Mouse (Mus musculus) heart, adult 2 months (tissue): ENCODE results near the gene Gm9887. TPM values are rescaled to one million over a fixed set of nuclear protein-coding genes. Genes with fewer than 3 reads are reported as not detected.
"Not testable (repeated sequence)": the region's sequence is repeated elsewhere in the genome, so short reads cannot be mapped to it uniquely, and the experiment has no call there.

Source experiments
- DNase-seq, 2 experiments: peaks; one replicate each; pipeline ENCODE4 v3.0.0; 2021
- H3K27ac ChIP-seq: fragments of 200-600 bp; 2 replicates; pipeline ENCODE4 v1.8.1; 2022
- H3K27me3 ChIP-seq: fragments of 200-500 bp; 2 replicates; pipeline ENCODE4 v1.6.1; 2012; ENCODE audit warnings: mild to moderate bottlenecking, low read length, inconsistent platforms, mixed read lengths; ENCODE audit not compliant: control insufficient read depth, insufficient read depth
- H3K36me3 ChIP-seq: fragments of 200-500 bp; 2 replicates; pipeline ENCODE4 v1.6.1; 2012; ENCODE audit warnings: low read length, inconsistent platforms; ENCODE audit not compliant: control insufficient read depth, insufficient read depth
- H3K4me1 ChIP-seq: fragments of 200-500 bp; 2 replicates; pipeline ENCODE4 v1.6.1; 2011; ENCODE audit warnings: low read length; ENCODE audit not compliant: control insufficient read depth, insufficient read depth
- H3K4me3 ChIP-seq: fragments of 200-600 bp; 2 replicates; pipeline ENCODE4 v1.8.1; 2022
- H3K79me2 ChIP-seq: fragments of 200-500 bp; replicated peaks from 2 replicates; pipeline ENCODE4 v1.6.1; 2012; ENCODE audit warnings: mild to moderate bottlenecking, inconsistent platforms, low read length, moderate library complexity, mixed read lengths; ENCODE audit not compliant: control insufficient read depth, insufficient read depth
- H3K9ac ChIP-seq: fragments of 200-500 bp; 2 replicates; pipeline ENCODE4 v1.6.1; 2012; ENCODE audit warnings: low read depth, mild to moderate bottlenecking, control low read depth, inconsistent platforms, low read length, mixed read lengths
- CTCF ChIP-seq: fragments of 200-600 bp; IDR thresholded peaks from 2 replicates; pipeline ENCODE4 v1.8.1; 2022; ENCODE audit warnings: antibody characterized with exemption, mild to moderate bottlenecking, moderate library complexity
- EP300 ChIP-seq: fragments of 200-500 bp; IDR thresholded peaks from 2 replicates; pipeline ENCODE4 v1.6.1; 2011; ENCODE audit warnings: low read depth, low read length, control low read depth; ENCODE audit not compliant: insufficient read depth
- POLR2A ChIP-seq: fragments of 200-500 bp; IDR thresholded peaks from 2 replicates; pipeline ENCODE4 v1.6.1; 2011; ENCODE audit warnings: mild to moderate bottlenecking, low read depth, low read length, control low read depth; ENCODE audit not compliant: insufficient read depth
- WGBS: fragments of 180-500 bp; shearing (Covaris S2); methylation state at CpG from one replicate; pipeline ENCODE4 v1.1.7; 2018; 5-methylcytosine and 5-hydroxymethylcytosine counted together
- intact Hi-C: fragments of 180-260 bp; cut with DNase I; formaldehyde crosslinking; loops from one replicate; pipeline ENCODE4 v1.15.1; 2025
- polyA plus RNA-seq: library from polyadenylated mRNA; depleted of rRNA; stranded (reverse); fragments of >200 nt; gene quantifications from 2 replicates; pipeline ENCODE4 v1.2.3, GENCODE M21; 2012
- total RNA-seq, 2 experiments: library from RNA; stranded (reverse); gene quantifications; 2 replicates each; pipeline ENCODE4 v1.2.3; 2021

Gm9887 gene
- total and polyA plus RNA-seq, 3 experiments, result 0.39 to 0.84 (median 0.80) TPM

DNA sequence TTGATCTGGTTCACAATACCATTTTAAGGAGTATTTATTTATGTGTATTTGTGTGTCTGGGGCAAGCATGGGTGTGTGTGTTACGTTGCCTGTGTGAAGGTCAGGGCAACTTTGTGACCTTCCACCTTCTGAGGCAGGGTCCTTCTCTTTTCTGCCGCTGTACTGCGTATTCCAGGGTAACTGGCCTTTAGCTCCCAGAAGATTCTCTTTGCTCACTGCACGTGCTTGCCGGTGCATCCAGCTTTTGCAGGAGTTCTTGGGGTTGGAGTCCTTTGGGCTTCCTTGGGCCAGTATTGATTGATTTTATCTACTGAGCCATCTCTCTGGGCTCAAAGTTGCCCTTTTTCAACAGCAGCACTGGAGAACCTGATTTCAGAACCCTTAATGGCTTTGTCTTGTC, 12.3 kb upstream of the Gm9887 start:
- 95% methylated on average over 5 of the region's 5 CpGs for WGBS
- H3K36me3 ChIP-seq, result no peaks in the 10 kb centered on the region
- H3K79me2 ChIP-seq, result no peaks in the 10 kb centered on the region
- intact Hi-C loops, result no loop called here
- H3K27me3 ChIP-seq, result no peaks in the 10 kb centered on the region
- H3K4me1 ChIP-seq, result no peaks in the 10 kb centered on the region
- H3K9ac ChIP-seq, result no peak overlapping the region
- TF ChIP-seq EP300 (no peak), POLR2A (no peak), CTCF (no peak)
- no peak overlapping the region for H3K4me3 ChIP-seq
- no peak overlapping the region for H3K27ac ChIP-seq
- no peak for DNase-seq

DNA sequence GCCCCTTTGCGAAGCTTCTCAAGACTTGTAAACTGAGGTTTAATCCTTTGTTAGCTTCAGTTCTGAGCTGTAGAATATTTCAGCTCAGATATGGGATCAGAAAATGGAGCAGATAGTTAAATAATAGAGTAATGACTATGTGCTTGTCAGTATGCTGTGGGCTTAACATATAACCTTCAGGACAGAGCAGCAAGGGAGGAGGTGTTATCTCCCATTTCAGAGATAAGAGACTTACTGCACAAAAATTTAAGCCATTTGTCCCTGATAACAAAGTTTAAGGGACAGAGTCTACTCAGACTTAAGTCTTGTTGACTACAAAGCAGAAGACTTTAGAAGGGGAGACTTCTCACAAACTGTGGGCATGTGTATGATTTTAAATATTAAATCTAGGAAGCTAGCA, 10.6 kb upstream of the Gm9887 start:
- intact Hi-C loops, result no loop called here
- no peak for TF ChIP-seq CTCF
- TF ChIP-seq EP300, result no peak
- no peak for TF ChIP-seq POLR2A
- peaks cover 8% of the 10 kb centered on the region for H3K36me3 ChIP-seq
- H3K27ac ChIP-seq, result no peak overlapping the region
- no peaks in the 10 kb centered on the region for H3K27me3 ChIP-seq
- 77% methylated on average over 1 of the region's 1 CpGs for WGBS
- H3K4me3 ChIP-seq, result no peak overlapping the region
- DNase-seq, result no peak
- peaks cover 2% of the 10 kb centered on the region for H3K4me1 ChIP-seq
- no peak overlapping the region for H3K9ac ChIP-seq
- H3K79me2 ChIP-seq, result no peaks in the 10 kb centered on the region

DNA sequence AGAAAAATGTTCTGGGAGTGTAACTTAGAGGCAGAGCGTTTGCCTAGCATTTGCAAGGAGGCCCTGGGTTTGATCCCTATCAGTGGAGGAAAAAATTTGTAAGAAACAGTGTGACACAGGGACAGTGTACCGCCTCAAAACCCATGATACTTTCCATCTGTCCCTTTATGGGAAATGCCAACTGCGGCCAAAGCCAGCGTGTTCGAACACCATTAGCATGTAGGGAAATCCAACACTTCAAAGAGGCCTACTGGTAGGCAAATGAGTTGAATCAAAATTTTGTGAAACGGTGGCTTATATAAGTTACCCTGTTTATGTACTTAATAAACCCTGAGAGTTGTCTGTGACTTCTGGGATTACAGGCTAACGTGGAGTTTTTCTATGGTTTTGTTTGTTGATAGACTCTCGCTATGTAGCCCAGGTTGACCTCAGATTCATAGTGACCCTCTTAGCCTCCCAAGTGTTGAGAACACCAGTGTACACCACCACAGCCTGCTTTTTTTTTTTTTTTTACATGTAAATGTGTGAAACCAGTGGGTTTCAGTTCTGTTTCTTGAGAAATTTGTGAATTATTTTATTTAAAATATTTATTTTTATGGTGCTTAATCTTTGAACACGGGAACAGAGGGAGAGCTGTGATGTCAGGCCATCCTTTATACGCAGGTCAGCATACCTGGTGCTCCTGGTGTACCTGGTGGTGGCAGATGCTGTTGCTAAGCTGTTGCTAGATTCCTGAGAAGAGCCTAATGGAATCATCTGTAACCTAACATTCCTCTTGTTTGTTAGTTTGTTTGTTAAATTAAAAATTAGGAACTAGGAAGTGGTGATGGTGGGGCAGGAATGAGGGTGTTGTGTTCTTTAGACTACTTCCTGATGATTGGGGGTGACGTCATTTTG, 6.5 kb upstream of the Gm9887 start:
- TF ChIP-seq CTCF (no peak), POLR2A (no peak)
- intact Hi-C loops, result no loop called here
- H3K9ac ChIP-seq, result no peak overlapping the region
- H3K27me3 ChIP-seq, result no peaks in the 10 kb centered on the region
- peaks cover 4% of the 10 kb centered on the region for H3K4me1 ChIP-seq
- DNase-seq, result no peak
- H3K27ac ChIP-seq, result no peak overlapping the region
- peaks cover 20% of the 10 kb centered on the region for H3K36me3 ChIP-seq
- 77% methylated on average over 11 of the region's 11 CpGs for WGBS
- H3K4me3 ChIP-seq, result no peak overlapping the region
- peaks cover under 1% of the 10 kb centered on the region; the same call in 1 of the 2 replicates for H3K79me2 ChIP-seq

DNA sequence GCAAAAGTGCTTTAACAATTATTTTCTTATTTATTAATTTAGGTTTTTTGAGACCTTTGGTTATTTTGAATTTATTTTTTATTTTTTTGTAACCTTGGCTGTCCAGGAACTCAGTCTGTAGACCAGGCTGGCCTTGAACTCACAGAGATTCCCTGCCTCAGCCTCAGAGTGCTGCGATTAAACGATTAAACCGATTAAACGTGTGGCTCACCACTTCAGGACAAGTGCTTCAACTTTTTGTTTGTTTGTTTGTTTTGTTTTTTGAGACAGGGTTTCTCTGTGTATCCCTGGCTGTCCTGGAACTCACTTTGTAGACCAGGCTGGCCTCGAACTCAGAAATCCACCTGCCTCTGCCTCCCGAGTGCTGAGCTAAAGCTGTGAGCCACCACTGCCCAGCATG, 5.4 kb upstream of the Gm9887 start:
- H3K36me3 ChIP-seq, result peaks cover 26% of the 10 kb centered on the region
- H3K9ac ChIP-seq, DNase-seq, H3K4me1 ChIP-seq, intact Hi-C loops, H3K27ac ChIP-seq, H3K27me3 ChIP-seq, H3K4me3 ChIP-seq, H3K79me2 ChIP-seq: not testable (repeated sequence)
- WGBS, result 91% methylated on average over 6 of the region's 6 CpGs

DNA sequence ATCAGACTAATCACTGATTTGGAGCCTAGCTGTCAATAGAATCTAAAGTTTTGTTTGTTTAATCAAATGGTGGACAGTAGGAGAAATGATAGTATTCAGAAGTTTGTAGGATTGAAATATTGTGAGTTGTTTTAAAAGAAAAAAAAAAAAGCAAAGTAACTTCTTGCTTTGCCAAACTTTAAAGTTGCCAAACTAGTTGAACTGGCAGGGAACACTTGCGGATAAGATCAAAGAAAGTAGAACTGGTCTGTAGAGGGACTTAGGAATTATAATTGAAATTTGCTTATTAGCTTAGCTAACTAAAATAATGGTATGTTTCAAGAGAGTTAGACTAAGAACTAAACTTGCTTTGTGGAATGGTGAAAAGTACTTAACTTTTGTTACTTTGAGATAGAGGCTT, 4.9 kb upstream of the Gm9887 start:
- peaks cover 5% of the 10 kb centered on the region for H3K79me2 ChIP-seq
- H3K27me3 ChIP-seq, result no peaks in the 10 kb centered on the region
- no peak overlapping the region for H3K27ac ChIP-seq
- H3K36me3 ChIP-seq, result peaks cover 26% of the 10 kb centered on the region
- 76% methylated on average over 1 of the region's 1 CpGs for WGBS
- intact Hi-C loops, result no loop called here
- TF ChIP-seq CTCF (no peak), EP300 (no peak), POLR2A (no peak)
- DNase-seq, result no peak
- no peak overlapping the region for H3K9ac ChIP-seq
- no peak overlapping the region for H3K4me3 ChIP-seq
- peaks cover 6% of the 10 kb centered on the region for H3K4me1 ChIP-seq

DNA sequence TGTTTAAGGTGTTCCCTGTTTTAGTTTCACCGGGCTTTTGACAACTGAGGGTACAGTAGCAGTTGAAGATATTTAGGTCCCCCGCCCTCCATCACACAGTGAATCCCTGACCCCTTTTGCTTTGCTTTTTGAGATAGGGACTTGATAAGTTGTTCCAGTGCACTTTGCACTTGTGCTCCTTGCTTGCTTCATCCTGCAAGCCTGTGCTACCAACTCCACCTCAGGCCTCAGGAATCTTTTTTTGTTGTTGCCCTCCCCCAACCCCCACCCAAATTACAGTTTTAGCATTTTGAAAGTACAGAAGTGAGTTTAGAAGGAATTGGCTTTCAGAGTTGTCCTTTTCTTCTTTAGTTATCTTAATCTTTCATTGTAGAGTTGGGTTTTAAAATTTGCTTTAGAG, 3.9 kb upstream of the Gm9887 start:
- Histone ChIP-seq H3K79me2 (peaks cover 5% of the 10 kb centered on the region), H3K27ac (no peak overlapping the region), H3K4me1 (peaks cover 6% of the 10 kb centered on the region), H3K9ac (no peak overlapping the region), H3K27me3 (no peaks in the 10 kb centered on the region), H3K4me3 (no peak overlapping the region), H3K36me3 (peaks cover 26% of the 10 kb centered on the region)
- no peak for DNase-seq
- intact Hi-C loops, result no loop called here
- 56% methylated on average over 2 of the region's 2 CpGs for WGBS
- no peak for TF ChIP-seq CTCF
- TF ChIP-seq EP300, result no peak
- TF ChIP-seq POLR2A, result no peak
